Mouse (Mus musculus) thymus, adult 2 months (tissue): Measurements from ENCODE around the gene Phf20. TPM values are rescaled to one million over a fixed set of nuclear protein-coding genes. Genes with fewer than 3 reads are reported as not detected.

ENCODE experiments used
- DNase-seq: peaks from one replicate; pipeline ENCODE4 v3.0.0; 2021
- H3K27ac ChIP-seq: fragments of 200-500 bp; 2 replicates; pipeline ENCODE4 v1.5.1; 2012; ENCODE audit warnings: low read length, control low read depth; ENCODE audit not compliant: control insufficient read depth, insufficient read depth
- H3K27me3 ChIP-seq: fragments of 200-500 bp; 2 replicates; pipeline ENCODE4 v1.6.1; 2012; ENCODE audit warnings: mild to moderate bottlenecking, low read length, moderate library complexity, mixed read lengths; ENCODE audit not compliant: control insufficient read depth, insufficient read depth
- H3K36me3 ChIP-seq: fragments of 200-500 bp; 2 replicates; pipeline ENCODE4 v1.6.1; 2012; ENCODE audit warnings: mild to moderate bottlenecking, low read length, moderate library complexity; ENCODE audit not compliant: control insufficient read depth, insufficient read depth
- H3K4me1 ChIP-seq: fragments of 200-500 bp; replicated peaks from 2 replicates; pipeline ENCODE4 v1.6.1; 2012; ENCODE audit warnings: low read length; ENCODE audit not compliant: control insufficient read depth, insufficient read depth
- H3K4me3 ChIP-seq: fragments of 200-500 bp; 2 replicates; pipeline ENCODE4 v1.5.1; 2012; ENCODE audit warnings: mild to moderate bottlenecking, low read length, control low read depth, moderate library complexity; ENCODE audit not compliant: control insufficient read depth, insufficient read depth
- CTCF ChIP-seq: fragments of 200-500 bp; IDR thresholded peaks from 2 replicates; pipeline ENCODE4 v1.5.1; 2012; ENCODE audit warnings: mild to moderate bottlenecking, control low read depth, low read length, moderate library complexity, borderline replicate concordance; ENCODE audit not compliant: control insufficient read depth, poor library complexity, insufficient read depth; ENCODE audit errors: extremely low read depth
- POLR2A ChIP-seq: fragments of 200-500 bp; IDR thresholded peaks from 2 replicates; pipeline ENCODE4 v1.6.1; 2012; ENCODE audit warnings: mild to moderate bottlenecking, low read length, control low read depth, moderate library complexity; ENCODE audit not compliant: control insufficient read depth, poor library complexity, insufficient read depth; ENCODE audit errors: extremely low read depth
- WGBS: fragments of 180-500 bp; shearing (Covaris S2); methylation state at CpG from one replicate; pipeline ENCODE4 v1.1.7; 2018; 5-methylcytosine and 5-hydroxymethylcytosine counted together
- polyA plus RNA-seq: library from polyadenylated mRNA; depleted of rRNA; stranded (reverse); fragments of >200 nt; gene quantifications from 2 replicates; pipeline ENCODE4 v1.2.3, GENCODE M21; 2012; rRNA removed

The Phf20 gene
- polyA plus RNA-seq, 1 experiment = 23.1 TPM

GRCm38 (mm10) chr2:156356031-156356430 is 159.8 kb downstream of the Phf20 start:
- TF ChIP-seq CTCF (no peak), POLR2A (no peak)
- H3K27ac ChIP-seq = no peak overlapping the region
- no peaks in the 10 kb centered on the region for H3K36me3 ChIP-seq
- H3K27me3 ChIP-seq = no peaks in the 10 kb centered on the region
- H3K4me1 ChIP-seq = no peaks in the 10 kb centered on the region
- 89% methylated on average over 7 of the region's 7 CpGs for WGBS
- DNase-seq = no peak
- H3K4me3 ChIP-seq = no peak overlapping the region

Other genes with a start within 250 kb of the Phf20 start
- 31.6 and 36.7 TPM in 2 replicates for gene Cep250, start 240.0 kb upstream of the Phf20 start, polyA plus RNA-seq
- 3.8 and 4.2 TPM in 2 replicates for gene 6430550D23Rik, start 188.5 kb upstream of the Phf20 start, polyA plus RNA-seq
- 273 and 293 TPM in 2 replicates for gene Ergic3, start 188.4 kb upstream of the Phf20 start, polyA plus RNA-seq
- 0.08 and 0.22 TPM in 2 replicates for gene Fer1l4, start 143.5 kb upstream of the Phf20 start, polyA plus RNA-seq
- gene Spag4, start 131.3 kb upstream of the Phf20 start, polyA plus RNA-seq = 2.8 and 3.8 TPM in 2 replicates
- 237 and 273 TPM in 2 replicates for gene Cpne1, start 84.5 kb upstream of the Phf20 start, polyA plus RNA-seq
- gene Rbm12, start 84.5 kb upstream of the Phf20 start, polyA plus RNA-seq = 67.2 and 72.4 TPM in 2 replicates
- 7.1 and 7.5 TPM in 2 replicates for gene Gm28036, start 69.4 kb upstream of the Phf20 start, polyA plus RNA-seq
- gene Romo1, start 52.4 kb upstream of the Phf20 start, polyA plus RNA-seq = 214 and 241 TPM in 2 replicates
- 52.7 and 53.8 TPM in 2 replicates for gene Nfs1, start 52.3 kb upstream of the Phf20 start, polyA plus RNA-seq
- gene Rbm39, start 16.2 kb upstream of the Phf20 start, polyA plus RNA-seq = 145 and 182 TPM in 2 replicates
- 0.94 and 1.6 TPM in 2 replicates for gene Cnbd2, start 115.8 kb downstream of the Phf20 start, polyA plus RNA-seq
- gene Scand1, start 116.2 kb downstream of the Phf20 start, polyA plus RNA-seq = 326 and 425 TPM in 2 replicates
- 3.7 and 4.9 TPM in 2 replicates for gene Epb41l1, start 224.4 kb downstream of the Phf20 start, polyA plus RNA-seq